Mouse (Mus musculus) adrenal gland (tissue): Measurements from ENCODE around the gene Tmeff1.

Experiments
- intact Hi-C: fragments of 180-260 bp; cut with DNase I; formaldehyde crosslinking; loops from one replicate; pipeline ENCODE4 v1.15.1; 2025

The Tmeff1 gene

GRCm38 (mm10) chr4:48617201-48617600 is 32.2 kb downstream of the Tmeff1 start:
- intact Hi-C loops, result no loop called here

GRCm38 (mm10) chr4:48620121-48620520 is 35.1 kb downstream of the Tmeff1 start:
- intact Hi-C loops, result no loop called here

- intact Hi-C loops, result no loop called here
Measured at GRCm38 (mm10) chr4:48622246-48622645, 37.3 kb downstream of the Tmeff1 start.

GRCm38 (mm10) chr4:48622946-48623345 is 38.0 kb downstream of the Tmeff1 start:
- intact Hi-C loops, result no loop called here

GRCm38 (mm10) chr4:48624961-48625360 is 40.0 kb downstream of the Tmeff1 start:
- intact Hi-C loops, result no loop called here

GRCm38 (mm10) chr4:48625836-48626235 is 40.9 kb downstream of the Tmeff1 start:
- intact Hi-C loops, result no loop called here

- intact Hi-C loops, result no loop called here
Measured at GRCm38 (mm10) chr4:48629445-48629844, 44.5 kb downstream of the Tmeff1 start.

GRCm38 (mm10) chr4:48633529-48633928 is 48.6 kb downstream of the Tmeff1 start:
- intact Hi-C loops, result no loop called here

- intact Hi-C loops, result no loop called here
Measured at GRCm38 (mm10) chr4:48634058-48634457, 49.1 kb downstream of the Tmeff1 start.

- intact Hi-C loops, result no loop called here
Measured at GRCm38 (mm10) chr4:48636831-48637230, 51.9 kb downstream of the Tmeff1 start.

- intact Hi-C loops, result no loop called here
Measured at GRCm38 (mm10) chr4:48638132-48638531, 53.2 kb downstream of the Tmeff1 start.

- intact Hi-C loops, result no loop called here
Measured at GRCm38 (mm10) chr4:48639503-48639902, 54.5 kb downstream of the Tmeff1 start.

- intact Hi-C loops, result no loop called here
Measured at GRCm38 (mm10) chr4:48643801-48644200, 58.8 kb downstream of the Tmeff1 start.

GRCm38 (mm10) chr4:48646143-48646542 is 61.2 kb downstream of the Tmeff1 start:
- intact Hi-C loops, result no loop called here

- intact Hi-C loops, result no loop called here
Measured at GRCm38 (mm10) chr4:48650617-48651360, 65.8 kb downstream of the Tmeff1 start.

- intact Hi-C loops, result no loop called here
Measured at GRCm38 (mm10) chr4:48654118-48654517, 69.1 kb downstream of the Tmeff1 start.

- intact Hi-C loops, result no loop called here
Measured at GRCm38 (mm10) chr4:48656530-48656929, 71.6 kb downstream of the Tmeff1 start.

- intact Hi-C loops, result no loop called here
Measured at GRCm38 (mm10) chr4:48660144-48660543, 75.2 kb downstream of the Tmeff1 start.

GRCm38 (mm10) chr4:48660619-48661575 is 75.9 kb downstream of the Tmeff1 start:
- intact Hi-C loops, result no loop called here

GRCm38 (mm10) chr4:48663271-48663670 is 78.3 kb downstream of the Tmeff1 start, which contains the start of gene Cavin4:
TSS of gene Cavin4 (plus strand) at chr4:48663514.
- intact Hi-C loops, result no loop called here

GRCm38 (mm10) chr4:48664021-48664420 is 79.0 kb downstream of the Tmeff1 start:
- intact Hi-C loops, result no loop called here

GRCm38 (mm10) chr4:48667279-48667678 is 82.3 kb downstream of the Tmeff1 start:
- intact Hi-C loops, result no loop called here
